Mouse (Mus musculus): Measurements from ENCODE around the gene Cenpc1.

Gene Cenpc1

GRCm38 (mm10) chr5:85994551-85994950 is 70.8 kb downstream of the Cenpc1 start:
- no peak for DNase-seq (ENCODE audit: low spot score)

GRCm38 (mm10) chr5:85992805-85993721 is 72.3 kb downstream of the Cenpc1 start:
- no peak for DNase-seq (ENCODE audit: low spot score)

- DNase-seq (ENCODE audit: low spot score), result no peak
Observed at GRCm38 (mm10) chr5:85992055-85992454, 73.3 kb downstream of the Cenpc1 start.

GRCm38 (mm10) chr5:85987516-85987863 is 77.9 kb downstream of the Cenpc1 start:
- DNase-seq (ENCODE audit: low spot score), result no peak

GRCm38 (mm10) chr5:85986734-85987515 is 78.5 kb downstream of the Cenpc1 start:
- DNase-seq (ENCODE audit: low spot score), result no peak

- no peak for DNase-seq (ENCODE audit: low spot score)
Observed at GRCm38 (mm10) chr5:85977646-85978426, 87.5 kb downstream of the Cenpc1 start.

- no peak for DNase-seq (ENCODE audit: low spot score)
Observed at GRCm38 (mm10) chr5:85962791-85963190, 102.6 kb downstream of the Cenpc1 start.

All from layer of hippocampus, adult 9-10 months (tissue).